Mouse (Mus musculus): ENCODE measurements around the gene Ncs1. TPM values are rescaled to one million over a fixed set of nuclear protein-coding genes. Genes with fewer than 3 reads are reported as not detected.

Gene Ncs1
- polyA plus RNA-seq, 2 experiments: 20.5 to 45.1 TPM

DNA sequence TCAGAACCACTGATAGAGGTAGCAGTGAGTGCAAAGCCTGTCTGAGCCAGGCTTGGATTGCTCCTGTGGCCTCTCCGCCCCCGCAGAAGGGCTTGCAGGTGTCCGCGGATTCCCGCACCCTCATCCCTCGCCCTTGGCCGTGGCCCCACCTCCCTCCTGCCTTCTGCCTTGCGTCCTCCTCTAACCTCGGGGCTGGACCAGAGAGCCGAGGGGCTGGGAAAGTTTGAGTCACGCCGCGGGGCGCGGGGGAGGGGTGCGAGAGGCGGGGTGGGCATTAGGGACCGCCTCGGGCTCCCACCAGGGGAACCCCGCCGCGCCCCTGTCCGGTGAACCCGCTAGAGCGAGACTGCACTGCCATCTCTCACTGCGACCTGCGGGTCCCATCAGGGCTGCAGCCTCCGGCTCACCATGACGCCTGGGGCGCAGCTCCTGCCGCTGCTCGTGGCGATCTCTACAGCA is 68.4 kb downstream of the Ncs1 start, which contains the start of gene Hmcn2:
Gene Hmcn2 (plus strand): TSS at position 409 of the 459 bp plus-strand sequence.
- Histone ChIP-seq H3K4me1 (ENCODE audit: control insufficient read depth, insufficient read depth, low read length) (no peaks in the 10 kb centered on the region), H3K27me3 (ENCODE audit: control insufficient read depth, insufficient read depth, low read length) (peaks cover 51% of the 10 kb centered on the region), H3K4me2 (replicated peaks; ENCODE audit: low read depth, low read length, severe bottlenecking) (peak within 1 kb of the TSS; percentile 22), H3K36me3 (ENCODE audit: control insufficient read depth, insufficient read depth, low read length) (no peaks in the 10 kb centered on the region), H3K9me3 (ENCODE audit: control insufficient read depth, low read length) (no peaks in the 10 kb centered on the region), H3K27ac (replicated peaks; ENCODE audit: low read depth, low read length) (no peak within 1 kb of the TSS), H3K4me3 (replicated peaks; ENCODE audit: low read length) (peak within 1 kb of the TSS; percentile 23), H3K9ac (ENCODE audit: low read depth, low read length, severe bottlenecking) (peak within 1 kb of the TSS; percentile 21; the same call in 1 of the 2 replicates)
- no peak for ATAC-seq (ENCODE audit: low FRiP score, low read depth)
- TF ChIP-seq POLR2A (IDR thresholded peaks at IDR 0.05; ENCODE audit: borderline replicate concordance, extremely low read depth, insufficient read depth, insufficient read length): no peak
- 0% methylated on average over 20 of the region's 33 CpGs for WGBS
- no peak for DNase-seq (ENCODE audit: low spot score)

- 25% methylated on average over 2 of the region's 2 CpGs for WGBS
- Histone ChIP-seq H3K27me3 (ENCODE audit: control insufficient read depth, insufficient read depth, low read length) (peaks cover 47% of the 10 kb centered on the region), H3K36me3 (ENCODE audit: control insufficient read depth, insufficient read depth, low read length) (no peaks in the 10 kb centered on the region), H3K4me1 (ENCODE audit: control insufficient read depth, insufficient read depth, low read length) (no peaks in the 10 kb centered on the region), H3K9me3 (ENCODE audit: control insufficient read depth, low read length) (no peaks in the 10 kb centered on the region), H3K4me3 (replicated peaks; ENCODE audit: low read length) (no peak overlapping the region), H3K9ac (ENCODE audit: low read depth, low read length, severe bottlenecking) (no peak overlapping the region), H3K27ac (replicated peaks; ENCODE audit: low read depth, low read length) (no peak overlapping the region), H3K4me2 (replicated peaks; ENCODE audit: low read depth, low read length, severe bottlenecking) (no peak overlapping the region)
- no peak for DNase-seq (ENCODE audit: low spot score)
- ATAC-seq (ENCODE audit: low FRiP score, low read depth): peak; percentile 57; the same call in 1 of the 2 replicates
- TF ChIP-seq POLR2A (IDR thresholded peaks at IDR 0.05; ENCODE audit: borderline replicate concordance, extremely low read depth, insufficient read depth, insufficient read length): no peak
Observed at GRCm38 (mm10) chr2:31318162-31318561, 72.5 kb downstream of the Ncs1 start.

DNA sequence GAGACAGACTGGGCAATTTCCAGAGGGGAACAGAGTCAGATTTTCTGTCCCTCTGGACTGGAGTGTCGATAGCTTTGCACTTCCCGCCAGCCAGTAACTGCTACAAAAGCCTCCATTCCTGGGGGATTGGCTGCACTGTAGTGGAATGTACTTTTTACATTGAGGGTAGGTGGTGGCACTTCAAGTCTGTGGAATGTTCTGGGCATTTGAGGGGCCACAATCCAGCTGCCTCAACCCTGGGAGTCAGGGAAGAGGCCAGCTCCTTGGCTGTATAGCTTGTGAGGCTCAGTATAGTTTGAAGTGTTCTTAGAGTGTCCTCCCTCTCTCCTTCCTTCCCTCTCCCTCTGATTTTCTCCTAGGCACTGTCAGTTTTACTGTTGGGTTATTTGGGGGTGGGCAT is 73.6 kb downstream of the Ncs1 start:
- H3K9me3 ChIP-seq (ENCODE audit: control insufficient read depth, low read length): no peaks in the 10 kb centered on the region
- H3K4me2 ChIP-seq (replicated peaks; ENCODE audit: low read depth, low read length, severe bottlenecking): no peak overlapping the region
- ATAC-seq (ENCODE audit: low FRiP score, low read depth) (no peak), DNase-seq (ENCODE audit: low spot score) (no peak)
- H3K36me3 ChIP-seq (ENCODE audit: control insufficient read depth, insufficient read depth, low read length): no peaks in the 10 kb centered on the region
- no peak overlapping the region for H3K27ac ChIP-seq (replicated peaks; ENCODE audit: low read depth, low read length)
- no peak overlapping the region for H3K4me3 ChIP-seq (replicated peaks; ENCODE audit: low read length)
- TF ChIP-seq POLR2A (IDR thresholded peaks at IDR 0.05; ENCODE audit: borderline replicate concordance, extremely low read depth, insufficient read depth, insufficient read length): no peak
- H3K4me1 ChIP-seq (ENCODE audit: control insufficient read depth, insufficient read depth, low read length): no peaks in the 10 kb centered on the region
- 68% methylated on average over 2 of the region's 2 CpGs for WGBS
- H3K9ac ChIP-seq (ENCODE audit: low read depth, low read length, severe bottlenecking): no peak overlapping the region
- peaks cover 36% of the 10 kb centered on the region for H3K27me3 ChIP-seq (ENCODE audit: control insufficient read depth, insufficient read depth, low read length)

GRCm38 (mm10) chr2:31327186-31327585 is 81.6 kb downstream of the Ncs1 start:
- H3K9ac ChIP-seq (ENCODE audit: low read depth, low read length, severe bottlenecking): no peak overlapping the region

GRCm38 (mm10) chr2:31337706-31338330 is 92.2 kb downstream of the Ncs1 start:
- no peaks in the 10 kb centered on the region for H3K36me3 ChIP-seq (ENCODE audit: control insufficient read depth, insufficient read depth, low read length)
- ATAC-seq (ENCODE audit: low FRiP score, low read depth) (no peak), DNase-seq (ENCODE audit: low spot score) (no peak)
- H3K9ac ChIP-seq (ENCODE audit: low read depth, low read length, severe bottlenecking): no peak overlapping the region
- no peaks in the 10 kb centered on the region for H3K27me3 ChIP-seq (ENCODE audit: control insufficient read depth, insufficient read depth, low read length)
- H3K9me3 ChIP-seq (ENCODE audit: control insufficient read depth, low read length): no peaks in the 10 kb centered on the region
- peaks cover 4% of the 10 kb centered on the region; the same call in 1 of the 2 replicates for H3K4me1 ChIP-seq (ENCODE audit: control insufficient read depth, insufficient read depth, low read length)
- no peak overlapping the region for H3K27ac ChIP-seq (replicated peaks; ENCODE audit: low read depth, low read length)
- 32% methylated on average over 12 of the region's 12 CpGs for WGBS
- H3K4me3 ChIP-seq (replicated peaks; ENCODE audit: low read length): no peak overlapping the region
- no peak overlapping the region for H3K4me2 ChIP-seq (replicated peaks; ENCODE audit: low read depth, low read length, severe bottlenecking)
- no peak for TF ChIP-seq POLR2A (IDR thresholded peaks at IDR 0.05; ENCODE audit: borderline replicate concordance, extremely low read depth, insufficient read depth, insufficient read length)

More at GRCm38 (mm10) chr2:31327186-31327585, 81.6 kb downstream of the Ncs1 start:
- Histone ChIP-seq H3K4me1 (ENCODE audit: control insufficient read depth, insufficient read depth, low read length) (no peaks in the 10 kb centered on the region), H3K27ac (replicated peaks; ENCODE audit: low read depth, low read length) (no peak overlapping the region), H3K4me2 (replicated peaks; ENCODE audit: low read depth, low read length, severe bottlenecking) (no peak overlapping the region), H3K36me3 (ENCODE audit: control insufficient read depth, insufficient read depth, low read length) (no peaks in the 10 kb centered on the region), H3K27me3 (ENCODE audit: control insufficient read depth, insufficient read depth, low read length) (no peaks in the 10 kb centered on the region), H3K9me3 (ENCODE audit: control insufficient read depth, low read length) (no peaks in the 10 kb centered on the region), H3K4me3 (replicated peaks; ENCODE audit: low read length) (no peak overlapping the region)
- ATAC-seq (ENCODE audit: low FRiP score, low read depth) (no peak), DNase-seq (ENCODE audit: low spot score) (peak; percentile 22)
- 50% methylated on average over 10 of the region's 10 CpGs for WGBS
- TF ChIP-seq POLR2A (IDR thresholded peaks at IDR 0.05; ENCODE audit: borderline replicate concordance, extremely low read depth, insufficient read depth, insufficient read length): no peak

Data from limb, embryonic 14.5 days (tissue).